Mouse (Mus musculus): ENCODE results near the gene Smyd3.

The Smyd3 gene

GRCm38 (mm10) chr1:178929531-178929930, 588.3 kb downstream of the Smyd3 start:
- DNase-seq, result no peak

GRCm38 (mm10) chr1:178924492-178925183, 593.2 kb downstream of the Smyd3 start:
- peak in 1 of 2 experiments; percentile 13 for DNase-seq

GRCm38 (mm10) chr1:178917194-178917902, 600.5 kb downstream of the Smyd3 start:
- DNase-seq, result peak in 1 of 2 experiments; percentile 25

GRCm38 (mm10) chr1:178915056-178915455, 602.8 kb downstream of the Smyd3 start:
- no peak for DNase-seq

- DNase-seq, result no peak
Observed at GRCm38 (mm10) chr1:178912936-178913716, 604.7 kb downstream of the Smyd3 start.

- no peak for DNase-seq
Observed at GRCm38 (mm10) chr1:178910951-178911350, 606.9 kb downstream of the Smyd3 start.

Measured in kidney, postnatal 25 days (tissue).